ENCODE assay signal across 8 mouse cellular contexts in genomic region chr15:102002646-102003488, GRCm38 (mm10). TPM values are rescaled to one million over a fixed set of nuclear protein-coding genes. Genes with fewer than 3 reads are reported as not detected.
DNase-seq lines count a peak whose midpoint lies in the region; ATAC-seq lines count a peak whose summit lies in the region.

No protein-coding gene starts in this region.

- H3K4me1 ChIP-seq in embryonic facial prominence, embryonic 14.5 days (ENCODE audit: control insufficient read depth, insufficient read depth, low read length): peaks cover 23% of the 10 kb centered on the region; the same call in 1 of the 2 replicates
- H3K4me1 ChIP-seq in hindbrain, embryonic 12.5 days: peaks cover 34% of the 10 kb centered on the region
- H3K4me1 ChIP-seq in limb, embryonic 15.5 days: peaks cover 29% of the 10 kb centered on the region
- peaks cover 27% of the 10 kb centered on the region for H3K4me1 ChIP-seq in midbrain, embryonic 13.5 days (replicated peaks)

- H3K27me3 ChIP-seq in embryonic facial prominence, embryonic 14.5 days (replicated peaks; ENCODE audit: control insufficient read depth, insufficient read depth, low read length): peaks cover 43% of the 10 kb centered on the region
- peaks cover 64% of the 10 kb centered on the region for H3K27me3 ChIP-seq in hindbrain, embryonic 12.5 days
- H3K27me3 ChIP-seq in limb, embryonic 15.5 days: peaks cover 47% of the 10 kb centered on the region
- peaks cover 70% of the 10 kb centered on the region for H3K27me3 ChIP-seq in midbrain, embryonic 13.5 days

- 7% methylated on average over 24 of the region's 34 CpGs for WGBS in embryonic facial prominence, embryonic 14.5 days
- WGBS in hindbrain, embryonic 12.5 days: 2% methylated on average over 34 of the region's 34 CpGs
- WGBS in limb, embryonic 15.5 days: 5% methylated on average over 34 of the region's 34 CpGs
- 4% methylated on average over 34 of the region's 34 CpGs for WGBS in midbrain, embryonic 13.5 days

- H3K9ac ChIP-seq in embryonic facial prominence, embryonic 14.5 days (ENCODE audit: low read depth, low read length): peak overlapping the region; percentile 58
- H3K9ac ChIP-seq in hindbrain, embryonic 12.5 days: peak overlapping the region; percentile 50; the same call in 1 of the 2 replicates
- no peak overlapping the region for H3K9ac ChIP-seq in limb, embryonic 15.5 days
- peak overlapping the region; percentile 44; the same call in 1 of the 2 replicates for H3K9ac ChIP-seq in midbrain, embryonic 13.5 days (replicated peaks)

- peak; percentile 4 for DNase-seq in thymus, postnatal 25 days
- no peak for DNase-seq in thymus, postnatal 0 days (ENCODE audit: low spot score)
- peak; percentile 66 for DNase-seq in embryonic facial prominence, embryonic 14.5 days (ENCODE audit: low spot score)
- DNase-seq in frontal cortex, postnatal 14 days (ENCODE audit: low spot score in 2 of 2): no peak
- DNase-seq in left cerebral cortex, adult 18-20 months (ENCODE audit: low spot score in 2 of 2): no peak

- no peaks in the 10 kb centered on the region for H3K9me3 ChIP-seq in embryonic facial prominence, embryonic 14.5 days (ENCODE audit: control insufficient read depth, low read length)
- H3K9me3 ChIP-seq in hindbrain, embryonic 12.5 days (replicated peaks): no peaks in the 10 kb centered on the region
- no peaks in the 10 kb centered on the region for H3K9me3 ChIP-seq in limb, embryonic 15.5 days
- H3K9me3 ChIP-seq in midbrain, embryonic 13.5 days: no peaks in the 10 kb centered on the region

- H3K4me3 ChIP-seq in embryonic facial prominence, embryonic 14.5 days (ENCODE audit: low read depth, low read length): peak overlapping the region; percentile 39
- peak overlapping the region; percentile 30 for H3K4me3 ChIP-seq in hindbrain, embryonic 12.5 days
- H3K4me3 ChIP-seq in limb, embryonic 15.5 days: peak overlapping the region; percentile 34
- peak overlapping the region; percentile 31 for H3K4me3 ChIP-seq in midbrain, embryonic 13.5 days (replicated peaks)

- no peak overlapping the region; the same call in 1 of the 2 replicates for H3K27ac ChIP-seq in embryonic facial prominence, embryonic 14.5 days (replicated peaks; ENCODE audit: low read depth, low read length)
- no peak overlapping the region for H3K27ac ChIP-seq in hindbrain, embryonic 12.5 days
- no peak overlapping the region for H3K27ac ChIP-seq in limb, embryonic 15.5 days
- no peak overlapping the region for H3K27ac ChIP-seq in midbrain, embryonic 13.5 days

- peak; percentile 47 for ATAC-seq in embryonic facial prominence, embryonic 14.5 days (ENCODE audit: low read depth)
- peak; percentile 30; the same call in 1 of the 2 replicates for ATAC-seq in hindbrain, embryonic 12.5 days (ENCODE audit: low FRiP score)
- ATAC-seq in limb, embryonic 15.5 days (ENCODE audit: insufficient number of reproducible peaks, low FRiP score, low TSS enrichment, low read depth): peak; percentile 26; the same call in 1 of the 2 replicates
- peak; percentile 64 for ATAC-seq in midbrain, embryonic 13.5 days

- H3K36me3 ChIP-seq in embryonic facial prominence, embryonic 14.5 days (ENCODE audit: control insufficient read depth, insufficient read depth, low read length): no peaks in the 10 kb centered on the region
- no peaks in the 10 kb centered on the region for H3K36me3 ChIP-seq in hindbrain, embryonic 12.5 days
- no peaks in the 10 kb centered on the region for H3K36me3 ChIP-seq in limb, embryonic 15.5 days
- no peaks in the 10 kb centered on the region for H3K36me3 ChIP-seq in midbrain, embryonic 13.5 days

- H3K4me2 ChIP-seq in embryonic facial prominence, embryonic 14.5 days (ENCODE audit: low read depth, low read length): peak overlapping the region; percentile 55
- H3K4me2 ChIP-seq in hindbrain, embryonic 12.5 days (replicated peaks): peak overlapping the region; percentile 50
- peak overlapping the region; percentile 58 for H3K4me2 ChIP-seq in limb, embryonic 15.5 days
- H3K4me2 ChIP-seq in midbrain, embryonic 13.5 days (replicated peaks): peak overlapping the region; percentile 51

RNA-seq across cellular contexts. Expression of gene Krt8, which starts 1.4 kb away (rescaled TPM):
- polyA plus RNA-seq in thymus, postnatal 0 days (2015; fragmentation: Nextera tagmentation; extraction: Ambion mirVana): 1,106 and 1,123 TPM in 2 replicates
- 69.1 and 105 TPM in 2 replicates for polyA plus RNA-seq in embryonic facial prominence, embryonic 14.5 days (2014; fragmentation: Nextera tagmentation; extraction: Ambion mirVana)
- 18.2 and 28.2 TPM in 2 replicates for polyA plus RNA-seq in hindbrain, embryonic 12.5 days (2016; fragmentation: Nextera tagmentation; extraction: Ambion mirVana)
- 70.8 and 75.5 TPM in 2 replicates for polyA plus RNA-seq in limb, embryonic 15.5 days (2015; fragmentation: Nextera tagmentation; extraction: Ambion mirVana)
- 1.1 and 1.6 TPM in 2 replicates for polyA plus RNA-seq in midbrain, embryonic 13.5 days (2015; fragmentation: Nextera tagmentation; extraction: Ambion mirVana)
- not detected for total RNA-seq in left cerebral cortex, adult 18-20 months (2021)

RNA-seq across cellular contexts. Expression of gene Krt18, which starts 25.1 kb away (rescaled TPM):
- polyA plus RNA-seq in thymus, postnatal 0 days (2015; fragmentation: Nextera tagmentation; extraction: Ambion mirVana): 1,281 and 1,324 TPM in 2 replicates
- 61.0 and 70.0 TPM in 2 replicates for polyA plus RNA-seq in embryonic facial prominence, embryonic 14.5 days (2014; fragmentation: Nextera tagmentation; extraction: Ambion mirVana)
- 19.8 and 30.0 TPM in 2 replicates for polyA plus RNA-seq in hindbrain, embryonic 12.5 days (2016; fragmentation: Nextera tagmentation; extraction: Ambion mirVana)
- polyA plus RNA-seq in limb, embryonic 15.5 days (2015; fragmentation: Nextera tagmentation; extraction: Ambion mirVana): 39.0 and 44.4 TPM in 2 replicates
- 1.2 and 2.5 TPM in 2 replicates for polyA plus RNA-seq in midbrain, embryonic 13.5 days (2015; fragmentation: Nextera tagmentation; extraction: Ambion mirVana)
- under 1 TPM in 1 of 2 experiments, not detected in 1; 0.26 TPM for total RNA-seq in left cerebral cortex, adult 18-20 months (2021)

RNA-seq across cellular contexts. Expression of gene Krt78, which starts 48.8 kb away (rescaled TPM):
- polyA plus RNA-seq in thymus, postnatal 0 days (2015; fragmentation: Nextera tagmentation; extraction: Ambion mirVana): 0.43 and 0.50 TPM in 2 replicates
- polyA plus RNA-seq in embryonic facial prominence, embryonic 14.5 days (2014; fragmentation: Nextera tagmentation; extraction: Ambion mirVana): 0.25 and 1.7 TPM in 2 replicates
- polyA plus RNA-seq in hindbrain, embryonic 12.5 days (2016; fragmentation: Nextera tagmentation; extraction: Ambion mirVana): not detected in 2 replicates
- 13.3 and 15.6 TPM in 2 replicates for polyA plus RNA-seq in limb, embryonic 15.5 days (2015; fragmentation: Nextera tagmentation; extraction: Ambion mirVana)
- polyA plus RNA-seq in midbrain, embryonic 13.5 days (2015; fragmentation: Nextera tagmentation; extraction: Ambion mirVana): not detected in 2 replicates
- not detected for total RNA-seq in left cerebral cortex, adult 18-20 months (2021)

Comparison
In these comparisons a context has a peak if more than half of its experiments do, and no peak if none do; other contexts are left out.
1. DNase-seq: peak in thymus, postnatal 25 days (single experiment) and embryonic facial prominence, embryonic 14.5 days (single experiment); none in thymus, postnatal 0 days (single experiment), frontal cortex, postnatal 14 days (0 of 2) and left cerebral cortex, adult 18-20 months (0 of 2).
2. RNA of gene Krt18, which starts 25.1 kb away (polyA plus RNA-seq): 1,281 to 1,324 TPM in thymus, postnatal 0 days; 61.0 to 70.0 TPM in embryonic facial prominence, embryonic 14.5 days, 39.0 to 44.4 TPM in limb, embryonic 15.5 days, 19.8 to 30.0 TPM in hindbrain, embryonic 12.5 days and 1.2 to 2.5 TPM in midbrain, embryonic 13.5 days; every median in the first group is over 10 times any median in the second.
3. Peak in every context shown above with its lines, with median percentiles within 50 percentile points of each other: ATAC-seq, H3K4me2 ChIP-seq and H3K4me3 ChIP-seq.